In genomic region chr9:31271221-31272015, GRCm38 (mm10) we compare ENCODE assay signal across 17 mouse cellular contexts. TPM values are rescaled to one million over a fixed set of nuclear protein-coding genes. Genes with fewer than 3 reads are reported as not detected.
A peak's percentile ranks its signal among the peaks of the same experiment; 100 is the strongest.
DNase-seq lines count a peak whose midpoint lies in the region; ATAC-seq and TF ChIP-seq lines count a peak whose summit lies in the region.
"Had no signal": no experiment of that assay in that cellular context is flagged by ENCODE, and none has a peak within 500 bp of the region (broad histone marks: within the 10 kb centered on the region; RNA-seq: fewer than 3 reads in every experiment).

No protein-coding gene starts in this region.

- H3K9me3 ChIP-seq in liver, embryonic 14.5 days (ENCODE audit: control insufficient read depth, low read length): no peaks in the 10 kb centered on the region
- H3K9me3 ChIP-seq in forebrain, embryonic 16.5 days (ENCODE audit: control insufficient read depth, low read length): no peaks in the 10 kb centered on the region
- H3K9me3 ChIP-seq: embryonic facial prominence, embryonic 12.5 days; limb, embryonic 15.5 days; midbrain, embryonic 12.5 days had no signal

- ATAC-seq in liver, embryonic 14.5 days (ENCODE audit: insufficient read depth): peak; percentile 29; the same call in 1 of the 2 replicates
- no peak for ATAC-seq in forebrain, embryonic 16.5 days
- no peak for ATAC-seq in megakaryocyte-erythroid progenitor cell, adult 5-6 weeks (replicated peaks; ENCODE audit: low FRiP score, low TSS enrichment, poor library complexity, severe bottlenecking)

- peak; percentile 51 for DNase-seq in thymus, postnatal 0 days (ENCODE audit: low spot score)
- no peak for DNase-seq in thymus, adult 18-20 months
- peak; percentile 34 for DNase-seq in c-Kit-negative CD71-positive TER-119-positive erythroid progenitor cells, embryonic 14.5 days (ENCODE audit: low read depth, low spot score)
- DNase-seq in liver, embryonic 14.5 days (ENCODE audit: low read depth in 3 of 3, low spot score in 3 of 3): no peak
- no peak for DNase-seq in kidney, postnatal 25 days
- DNase-seq: adrenal gland, postnatal 14 days; cerebellum, adult 2 months; heart, adult 2 months; kidney, adult 8-10 months; kidney, postnatal 4 days; retina, postnatal 1 day; right cerebral cortex, postnatal 4 days had no signal

- no peak overlapping the region for H3K4me3 ChIP-seq in liver, embryonic 14.5 days (ENCODE audit: insufficient read depth in 1 of 2, low read depth in 2 of 2, low read length in 2 of 2)
- no peak overlapping the region for H3K4me3 ChIP-seq in forebrain, embryonic 16.5 days (replicated peaks; ENCODE audit: low read length)
- H3K4me3 ChIP-seq: embryonic facial prominence, embryonic 12.5 days; heart, adult 2 months; limb, embryonic 15.5 days; midbrain, embryonic 12.5 days had no signal

- peak overlapping the region; percentile 58 for H3K9ac ChIP-seq in liver, embryonic 14.5 days (replicated peaks)
- H3K9ac ChIP-seq in forebrain, embryonic 16.5 days (replicated peaks; ENCODE audit: low read depth, low read length): no peak overlapping the region
- H3K9ac ChIP-seq: embryonic facial prominence, embryonic 12.5 days; limb, embryonic 15.5 days; midbrain, embryonic 12.5 days had no signal

- peak overlapping the region; percentile 54 for H3K4me2 ChIP-seq in liver, embryonic 14.5 days (ENCODE audit: low read depth)
- H3K4me2 ChIP-seq in forebrain, embryonic 16.5 days (ENCODE audit: low read length): no peak overlapping the region
- H3K4me2 ChIP-seq: embryonic facial prominence, embryonic 12.5 days; limb, embryonic 15.5 days; midbrain, embryonic 12.5 days had no signal

- TF ChIP-seq EP300 in liver, embryonic 14.5 days (IDR thresholded peaks at IDR 0.05; ENCODE audit: low read depth): no peak

- 67% methylated on average over 8 of the region's 8 CpGs for WGBS in liver, embryonic 14.5 days (ENCODE audit: insufficient replicate concordance)
- 88% methylated on average over 8 of the region's 8 CpGs for WGBS in forebrain, embryonic 16.5 days

- no peaks in the 10 kb centered on the region for H3K36me3 ChIP-seq in liver, embryonic 14.5 days (replicated peaks; ENCODE audit: control insufficient read depth, insufficient read depth, low read depth)
- no peaks in the 10 kb centered on the region for H3K36me3 ChIP-seq in forebrain, embryonic 16.5 days (ENCODE audit: control insufficient read depth, insufficient read depth)
- H3K36me3 ChIP-seq: embryonic facial prominence, embryonic 12.5 days; limb, embryonic 15.5 days; midbrain, embryonic 12.5 days had no signal

- H3K4me1 ChIP-seq in liver, embryonic 14.5 days (replicated peaks; ENCODE audit: control insufficient read depth in 2 of 2, insufficient read depth in 2 of 2, low read length in 1 of 2): peaks cover 25 to 34% of the 10 kb centered on the region in 2 experiments
- peaks cover 1% of the 10 kb centered on the region; the same call in 1 of the 2 replicates for H3K4me1 ChIP-seq in forebrain, embryonic 16.5 days (replicated peaks; ENCODE audit: control insufficient read depth, insufficient read depth, low read length)
- H3K4me1 ChIP-seq: embryonic facial prominence, embryonic 12.5 days; limb, embryonic 15.5 days; midbrain, embryonic 12.5 days had no signal

- no peaks in the 10 kb centered on the region for H3K27me3 ChIP-seq in liver, embryonic 14.5 days (ENCODE audit: control insufficient read depth, insufficient read depth, low read length)
- H3K27me3 ChIP-seq in forebrain, embryonic 16.5 days (replicated peaks; ENCODE audit: control insufficient read depth, insufficient read depth, low read length): no peaks in the 10 kb centered on the region
- H3K27me3 ChIP-seq: embryonic facial prominence, embryonic 12.5 days; limb, embryonic 15.5 days; midbrain, embryonic 12.5 days had no signal

- peak overlapping the region; percentile 91 for H3K27ac ChIP-seq in liver, embryonic 14.5 days
- H3K27ac ChIP-seq in forebrain, embryonic 16.5 days (ENCODE audit: low read length): no peak overlapping the region
- H3K27ac ChIP-seq: embryonic facial prominence, embryonic 12.5 days; heart, adult 2 months; limb, embryonic 15.5 days; midbrain, embryonic 12.5 days had no signal

- no peak for TF ChIP-seq CTCF in liver, embryonic 14.5 days (IDR thresholded peaks at IDR 0.05; ENCODE audit: low read depth)

RNA-seq across cellular contexts. Expression of gene Prdm10, which starts 8.9 kb away (rescaled TPM):
- polyA plus RNA-seq in thymus, postnatal 0 days (2015; fragmentation: Nextera tagmentation; extraction: Ambion mirVana): 3.6 and 3.9 TPM in 2 replicates
- 4.0 and 4.9 TPM in 2 replicates for polyA plus RNA-seq in liver, embryonic 14.5 days (2012; rRNA removed)
- 2.3 and 2.7 TPM in 2 replicates for polyA plus RNA-seq in liver, embryonic 14.5 days (2014; fragmentation: Nextera tagmentation; extraction: Ambion mirVana)
- 9.8 and 12.1 TPM in 2 replicates for polyA plus RNA-seq in forebrain, embryonic 16.5 days (2015; fragmentation: Nextera tagmentation; extraction: Ambion mirVana)
- total RNA-seq in megakaryocyte-erythroid progenitor cell, adult 5-6 weeks (2014; fragmentation: Nextera tagmentation): 14.0 and 20.2 TPM in 2 replicates
- total RNA-seq in megakaryocyte-erythroid progenitor cell, adult 5-6 weeks (2017): 8.8 and 10.1 TPM in 2 replicates

RNA-seq across cellular contexts. Expression of gene Aplp2, which starts 59.8 kb away (rescaled TPM):
- polyA plus RNA-seq in thymus, postnatal 0 days (2015; fragmentation: Nextera tagmentation; extraction: Ambion mirVana): 166 and 168 TPM in 2 replicates
- 111 and 120 TPM in 2 replicates for polyA plus RNA-seq in liver, embryonic 14.5 days (2012; rRNA removed)
- 163 and 182 TPM in 2 replicates for polyA plus RNA-seq in liver, embryonic 14.5 days (2014; fragmentation: Nextera tagmentation; extraction: Ambion mirVana)
- 275 and 276 TPM in 2 replicates for polyA plus RNA-seq in forebrain, embryonic 16.5 days (2015; fragmentation: Nextera tagmentation; extraction: Ambion mirVana)
- total RNA-seq in megakaryocyte-erythroid progenitor cell, adult 5-6 weeks (2014; fragmentation: Nextera tagmentation): 250 and 255 TPM in 2 replicates
- total RNA-seq in megakaryocyte-erythroid progenitor cell, adult 5-6 weeks (2017): 258 and 279 TPM in 2 replicates

Comparison
In these comparisons a context has a peak if more than half of its experiments do, and no peak if none do; other contexts are left out.
1. DNase-seq: peak in thymus, postnatal 0 days (single experiment) and c-Kit-negative CD71-positive TER-119-positive erythroid progenitor cells, embryonic 14.5 days (single experiment); none in thymus, adult 18-20 months (0 of 2), liver, embryonic 14.5 days (0 of 3) and kidney, postnatal 25 days (0 of 2).